ENCODE assay signal across 8 mouse cellular contexts in genomic region chr5:143403221-143404147, GRCm38 (mm10). TPM values are rescaled to one million over a fixed set of nuclear protein-coding genes. Genes with fewer than 3 reads are reported as not detected.
DNase-seq lines count a peak whose midpoint lies in the region; ATAC-seq and TF ChIP-seq lines count a peak whose summit lies in the region.

Kdelr2 (plus strand) TSS chr5:143403838.

- WGBS in hindbrain, embryonic 14.5 days: 1% methylated on average over 70 of the region's 72 CpGs

- in situ Hi-C loops in Patski (cut with MboI; ENCODE audit: low pct_unique_long_range_greater_than_20kb): no loop called here

- peak within 1 kb of the TSS; percentile 85 for H3K27ac ChIP-seq in hindbrain, embryonic 14.5 days

- CTCF ChIA-PET in Patski (lab: Charles Lee): interaction anchor here (1.3 to 1.5 kb wide), 2 partner anchors 12 to 28 kb away, joined by 3 to 5 read pairs; no protein-coding TSS in a partner anchor

- peak within 1 kb of the TSS; percentile 83 for H3K9ac ChIP-seq in hindbrain, embryonic 14.5 days

- TF ChIP-seq CTCF in Patski (IDR thresholded peaks at IDR 0.05): no peak

- no peaks in the 10 kb centered on the region for H3K9me3 ChIP-seq in hindbrain, embryonic 14.5 days (ENCODE audit: control insufficient read depth, low read length)

- H3K36me3 ChIP-seq in hindbrain, embryonic 14.5 days (replicated peaks; ENCODE audit: control insufficient read depth, insufficient read depth): peaks cover 24% of the 10 kb centered on the region

- ATAC-seq in Patski: peak; percentile 70
- ATAC-seq in hindbrain, embryonic 14.5 days (ENCODE audit: low FRiP score): peak; percentile 95

- peaks cover 17% of the 10 kb centered on the region for H3K4me1 ChIP-seq in hindbrain, embryonic 14.5 days (replicated peaks; ENCODE audit: control insufficient read depth, insufficient read depth, low read length)

- DNase-seq in Patski (ENCODE audit: low read depth, low spot score): peak; percentile 49
- peak; percentile 94 to 96 for DNase-seq in cerebellum, postnatal 14 days
- peak; percentile 72 to 82 for DNase-seq in frontal cortex, postnatal 25 days (ENCODE audit: low spot score in 2 of 2)
- DNase-seq in hindbrain, embryonic 14.5 days (ENCODE audit: low spot score): peak; percentile 92
- peak; percentile 86 to 88 for DNase-seq in layer of hippocampus, postnatal 36 days
- peak; percentile 94 for DNase-seq in lung, postnatal 36 days
- peak; percentile 95 for DNase-seq in retina, postnatal 1 day
- DNase-seq in urinary bladder, adult 18-20 months (ENCODE audit: low spot score in 2 of 2): peak; percentile 83 to 91

- no peaks in the 10 kb centered on the region for H3K27me3 ChIP-seq in Patski
- H3K27me3 ChIP-seq in hindbrain, embryonic 14.5 days (ENCODE audit: control insufficient read depth, insufficient read depth, low read length): no peaks in the 10 kb centered on the region

- peak within 1 kb of the TSS; percentile 83 for H3K4me2 ChIP-seq in hindbrain, embryonic 14.5 days (replicated peaks)

- H3K4me3 ChIP-seq in hindbrain, embryonic 14.5 days (replicated peaks; ENCODE audit: low read length): peak within 1 kb of the TSS; percentile 93

- POLR2A ChIA-PET in Patski (lab: Charles Lee): interaction anchor here (0.6 to 0.7 kb wide), 2 partner anchors 90 to 409 kb away, joined by 3 read pairs; no protein-coding TSS in a partner anchor

RNA-seq across cellular contexts. Expression of gene Kdelr2, which starts in this region (rescaled TPM):
- polyA plus RNA-seq in Patski (2021): 117 TPM
- 146 and 147 TPM in 2 replicates for polyA plus RNA-seq in hindbrain, embryonic 14.5 days (2014; fragmentation: Nextera tagmentation; extraction: Ambion mirVana)
- 10 to 100 TPM; 32.8 to 35.9 TPM for total RNA-seq in layer of hippocampus, postnatal 36 days (2021)

Comparison
In these comparisons a context has a peak if more than half of its experiments do, and no peak if none do; other contexts are left out.
1. Peak in every context shown above with its lines: DNase-seq, ATAC-seq, H3K4me3 ChIP-seq and H3K27ac ChIP-seq.